Mouse (Mus musculus): ENCODE measurements around the gene 5730596B20Rik.

Gene 5730596B20Rik

DNA sequence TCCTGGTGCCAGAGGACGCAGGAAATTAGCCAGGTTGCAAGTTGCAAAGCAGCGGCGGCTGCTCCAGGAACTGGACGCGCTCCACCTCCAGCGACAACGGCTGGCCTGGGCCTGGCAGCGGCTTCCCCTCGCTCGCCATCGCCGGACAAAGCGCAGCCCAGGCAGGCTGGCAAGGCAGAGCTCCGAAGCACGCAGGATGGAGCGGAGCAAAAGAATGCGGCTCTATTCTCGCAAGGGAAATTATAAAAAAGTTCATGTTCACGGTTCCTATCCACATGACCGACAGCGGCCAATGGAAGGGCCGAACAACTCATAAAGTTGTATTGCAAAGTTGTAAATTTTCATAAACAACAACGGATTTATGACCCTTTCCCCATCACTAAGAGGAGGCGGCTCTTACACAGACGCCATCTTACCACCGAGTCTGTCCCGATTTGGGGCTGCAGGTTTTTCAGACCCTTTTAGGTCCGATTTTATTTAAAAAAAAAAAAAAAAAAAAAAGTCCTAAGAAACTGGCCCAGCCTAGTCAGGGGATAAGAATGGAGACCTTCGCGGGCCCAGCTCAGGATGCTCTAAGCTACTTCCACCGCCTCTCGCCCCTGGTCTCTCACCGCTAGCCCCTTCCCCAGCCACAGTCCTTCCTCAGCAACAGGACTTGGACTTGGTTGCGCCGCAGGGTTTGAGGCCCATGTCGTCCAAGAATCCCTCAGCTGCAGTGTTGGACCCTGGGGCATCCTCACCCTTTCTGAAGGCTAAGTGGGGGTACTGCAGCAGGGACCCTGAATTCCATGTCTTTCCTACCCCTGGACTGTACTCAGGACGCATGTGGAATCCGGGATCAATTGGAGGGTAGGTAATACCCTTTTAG lies 36.1 kb downstream of the 5730596B20Rik start, which contains the start of the genes Hoxa3 and Gm28308:
Gene Hoxa3, minus strand, starts transcription at position 218 of the 868 bp plus-strand sequence.
Gene Gm28308, minus strand, starts transcription at position 221 of the 868 bp plus-strand sequence.
- DNase-seq (ENCODE audit: low spot score): peak; percentile 73

DNA sequence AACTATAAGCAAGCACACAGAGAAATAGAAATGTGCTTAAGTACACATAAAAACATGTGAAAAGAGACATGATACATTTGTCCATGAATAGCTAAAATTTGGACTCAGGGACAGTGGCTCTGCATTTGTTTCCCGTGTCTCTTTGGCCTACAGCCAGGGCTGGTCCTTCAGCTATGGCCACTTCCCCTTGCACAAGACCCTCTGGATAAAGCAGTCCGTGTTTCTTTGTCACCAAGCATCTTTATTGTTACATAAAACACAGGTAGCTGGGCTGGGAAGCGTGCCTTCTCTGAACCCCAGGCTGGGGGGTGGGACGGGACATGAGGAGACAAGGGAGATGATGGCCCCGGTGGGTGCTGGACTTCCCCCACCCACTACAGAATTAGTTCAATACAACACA lies 37.0 kb downstream of the 5730596B20Rik start:
- no peak for DNase-seq (ENCODE audit: low spot score)

DNA sequence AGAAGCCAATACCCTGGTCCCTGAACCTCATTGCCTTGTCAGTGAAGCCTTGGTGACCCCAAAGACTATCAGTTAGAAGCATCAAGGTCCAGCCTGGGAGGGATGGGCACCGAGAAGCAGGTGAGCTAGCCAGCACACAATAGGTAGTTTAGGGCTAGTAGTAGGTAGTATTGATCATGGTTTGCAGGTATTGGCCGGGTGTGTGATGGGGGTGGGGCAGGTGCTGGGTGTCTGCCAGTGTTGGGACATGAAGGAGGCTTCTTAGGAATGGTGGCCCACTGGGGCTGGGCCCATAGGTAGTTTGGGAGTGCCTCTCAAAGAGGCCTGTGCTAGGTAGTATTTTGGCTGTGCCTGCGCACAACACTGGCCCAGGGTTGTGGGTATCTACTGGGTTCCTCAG lies 37.8 kb downstream of the 5730596B20Rik start:
- DNase-seq (ENCODE audit: low spot score): no peak

DNA sequence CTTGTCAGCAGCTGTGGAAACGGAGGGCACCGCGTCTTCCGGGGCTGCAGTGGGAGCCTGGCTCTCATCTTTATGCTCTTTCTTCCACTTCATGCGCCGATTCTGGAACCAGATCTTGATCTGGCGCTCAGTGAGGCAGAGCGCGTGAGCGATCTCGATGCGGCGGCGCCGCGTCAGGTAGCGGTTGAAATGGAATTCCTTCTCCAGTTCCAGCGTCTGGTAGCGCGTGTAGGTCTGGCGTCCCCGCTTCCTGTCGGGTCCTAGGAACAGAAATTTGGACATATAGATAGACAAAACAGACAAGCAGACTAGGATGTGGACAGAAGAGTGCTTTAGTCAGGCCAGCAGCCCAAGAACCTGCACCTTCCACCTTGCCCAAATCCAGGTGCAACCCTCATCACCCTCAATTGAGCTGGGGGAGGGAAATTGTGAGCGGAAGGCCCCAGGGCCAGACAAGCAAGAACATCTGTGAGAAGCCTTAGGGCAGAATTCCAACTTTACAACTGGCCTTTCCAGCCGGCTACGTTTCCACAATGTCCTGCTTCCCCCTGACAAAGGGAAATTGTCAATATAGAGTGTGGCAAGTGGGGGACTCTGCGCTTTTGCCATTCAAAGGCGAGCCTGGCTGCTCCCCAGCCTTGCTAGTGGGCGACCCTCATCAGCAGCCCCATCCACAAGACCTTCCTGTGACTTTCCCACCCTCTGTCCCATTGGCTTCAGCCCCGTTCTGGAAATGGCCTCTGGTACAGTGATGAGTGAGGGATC lies 38.7 kb downstream of the 5730596B20Rik start:
- no peak for DNase-seq (ENCODE audit: low spot score)

DNA sequence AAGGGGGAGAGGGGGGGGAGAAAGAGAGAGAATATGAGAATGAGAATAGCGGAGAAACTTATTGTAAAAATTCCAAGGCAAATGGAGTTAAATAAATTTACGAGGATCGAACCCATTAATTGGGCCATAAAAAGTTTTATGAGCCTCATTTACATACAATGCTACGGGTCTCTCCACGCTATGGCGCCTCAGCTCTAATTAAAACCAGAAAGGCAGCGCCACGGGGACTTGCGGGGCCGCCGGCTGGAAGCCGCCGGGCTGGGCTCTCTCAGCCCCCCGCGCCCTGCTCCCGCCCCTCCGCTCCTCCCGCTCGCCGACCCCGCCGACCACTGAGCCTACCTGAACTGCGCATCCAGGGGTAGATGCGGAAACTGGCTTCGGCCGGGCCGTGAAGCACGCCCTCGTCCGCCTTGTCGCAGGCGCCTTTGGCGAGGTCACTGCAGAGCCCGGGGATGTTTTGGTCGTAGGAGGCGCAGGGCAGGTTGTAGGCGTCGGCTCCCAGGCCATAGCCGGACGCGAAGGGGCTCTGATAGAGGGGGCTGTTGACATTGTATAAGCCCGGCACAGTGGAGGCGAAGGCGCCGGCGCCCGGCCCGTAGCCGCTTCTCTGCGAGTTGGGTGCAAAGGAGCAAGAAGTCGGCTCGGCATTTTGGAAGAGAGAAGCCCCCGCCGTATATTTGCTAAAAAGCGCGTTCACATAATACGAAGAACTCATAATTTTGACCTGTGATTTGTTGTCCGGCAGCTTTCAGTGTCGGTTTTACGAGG lies 39.6 kb downstream of the 5730596B20Rik start:
- DNase-seq (ENCODE audit: low spot score): peak; percentile 47

DNA sequence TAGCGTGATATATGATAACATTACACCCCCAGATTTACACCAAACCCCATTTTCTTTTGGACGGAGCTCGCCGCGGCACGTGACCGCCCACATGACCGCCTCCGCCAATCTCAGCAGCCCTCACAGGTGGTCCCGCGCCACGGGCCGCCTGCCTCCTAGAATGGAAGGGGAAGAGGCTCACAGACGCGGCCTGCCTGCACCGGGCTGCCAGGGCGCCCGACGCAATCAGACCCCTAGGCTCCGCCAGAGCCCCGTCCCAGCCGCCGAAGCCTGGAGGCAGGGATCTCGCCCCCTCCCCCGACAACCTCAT lies 40.1 kb downstream of the 5730596B20Rik start:
- DNase-seq (ENCODE audit: low spot score): peak; percentile 90

DNA sequence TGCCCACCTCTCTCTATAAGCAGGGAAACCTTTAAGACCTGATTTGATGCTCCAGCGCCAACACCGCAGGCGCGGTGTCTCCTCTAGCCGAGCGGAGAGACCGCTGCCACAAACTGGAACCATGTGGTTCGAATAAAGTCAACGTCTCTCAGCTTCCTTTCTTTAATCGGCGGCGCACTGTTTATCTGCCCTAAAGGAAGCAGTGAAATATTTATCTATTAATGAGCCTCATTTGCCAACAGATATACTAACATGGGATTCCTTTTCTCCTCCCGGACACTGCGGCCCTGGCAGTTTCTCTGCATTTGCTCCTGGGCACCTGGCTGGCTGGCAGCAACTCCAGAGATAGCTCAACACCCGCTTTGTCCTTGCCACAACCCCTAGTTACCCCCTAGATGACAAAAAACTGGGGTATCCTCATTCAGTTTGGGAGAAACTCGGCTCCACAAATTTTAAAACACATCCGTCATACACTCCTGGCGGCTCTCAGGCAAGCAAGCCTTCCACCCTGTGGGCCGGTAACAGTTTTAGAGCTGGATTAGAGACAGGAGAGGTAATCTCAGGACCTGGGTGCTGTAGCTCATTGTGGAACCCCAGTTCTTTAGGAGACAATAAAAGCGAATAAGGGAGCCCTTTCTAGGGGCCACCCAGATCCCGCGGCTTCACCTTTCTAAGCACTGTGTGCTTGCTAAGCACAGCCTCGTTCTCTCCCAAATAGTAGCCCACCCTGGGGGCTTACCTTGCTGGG lies 40.8 kb downstream of the 5730596B20Rik start:
- peak; percentile 8 for DNase-seq (ENCODE audit: low spot score)

DNA sequence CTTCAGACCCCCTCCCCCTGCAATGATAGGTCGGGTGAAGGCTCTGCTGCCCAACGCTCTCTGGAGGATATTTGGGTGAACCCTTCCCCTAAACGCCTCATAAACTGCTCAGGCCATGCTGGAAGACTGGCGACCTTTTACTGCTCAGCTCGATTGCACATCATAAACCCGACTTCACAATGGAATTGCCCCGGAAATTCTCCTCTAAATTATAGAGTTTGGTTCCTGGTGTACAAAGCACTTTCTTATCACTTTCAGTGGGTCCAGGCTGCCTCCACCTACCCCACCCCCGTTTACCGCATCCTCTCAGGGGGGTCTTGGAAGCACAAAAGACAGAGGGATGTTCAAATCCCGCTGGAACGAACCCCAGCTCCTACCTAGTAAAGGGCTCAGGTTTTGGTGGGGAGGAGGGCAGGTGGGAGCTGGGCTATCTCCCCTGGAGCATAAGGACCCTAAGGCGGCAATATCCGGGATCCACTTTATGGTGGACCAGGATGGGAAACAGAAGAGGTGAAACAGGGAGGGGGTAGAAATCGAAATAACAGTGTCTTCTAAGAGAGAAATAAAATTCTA lies 41.4 kb downstream of the 5730596B20Rik start:
- no peak for DNase-seq (ENCODE audit: low spot score)

DNA sequence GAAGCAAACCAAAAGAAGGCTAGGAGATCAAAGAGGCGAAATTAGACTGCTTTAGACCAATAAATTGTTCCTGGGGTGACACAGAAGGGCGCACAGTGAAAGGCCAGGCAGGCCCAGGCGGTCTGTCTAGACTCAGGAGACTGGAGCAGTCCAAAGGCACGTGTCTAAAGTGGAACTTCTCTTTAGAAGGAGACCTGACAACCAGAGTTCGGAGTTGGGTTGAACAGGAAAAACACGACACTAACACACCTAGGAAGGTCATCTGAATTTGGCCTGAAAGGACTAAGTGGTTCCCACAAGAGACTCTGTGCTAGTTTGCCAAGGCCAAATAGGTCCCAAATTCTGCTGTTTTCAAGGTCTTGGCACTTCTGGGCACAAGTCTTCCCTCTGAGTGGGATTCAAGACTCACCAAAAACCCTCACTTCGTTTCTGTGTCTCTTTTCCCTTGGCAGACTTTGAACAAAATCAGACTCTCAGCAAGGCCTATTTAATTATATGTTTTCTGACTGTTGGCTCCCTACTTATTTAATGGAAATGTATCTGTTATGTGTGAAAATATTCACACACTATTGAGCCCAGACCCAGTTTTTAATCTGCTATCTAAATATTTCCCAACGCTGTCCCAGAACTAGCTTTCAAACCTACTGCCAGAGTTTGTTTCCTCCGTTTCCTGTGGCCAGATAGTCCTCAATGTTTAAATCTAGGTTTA lies 42.1 kb downstream of the 5730596B20Rik start:
- DNase-seq (ENCODE audit: low spot score): no peak

DNA sequence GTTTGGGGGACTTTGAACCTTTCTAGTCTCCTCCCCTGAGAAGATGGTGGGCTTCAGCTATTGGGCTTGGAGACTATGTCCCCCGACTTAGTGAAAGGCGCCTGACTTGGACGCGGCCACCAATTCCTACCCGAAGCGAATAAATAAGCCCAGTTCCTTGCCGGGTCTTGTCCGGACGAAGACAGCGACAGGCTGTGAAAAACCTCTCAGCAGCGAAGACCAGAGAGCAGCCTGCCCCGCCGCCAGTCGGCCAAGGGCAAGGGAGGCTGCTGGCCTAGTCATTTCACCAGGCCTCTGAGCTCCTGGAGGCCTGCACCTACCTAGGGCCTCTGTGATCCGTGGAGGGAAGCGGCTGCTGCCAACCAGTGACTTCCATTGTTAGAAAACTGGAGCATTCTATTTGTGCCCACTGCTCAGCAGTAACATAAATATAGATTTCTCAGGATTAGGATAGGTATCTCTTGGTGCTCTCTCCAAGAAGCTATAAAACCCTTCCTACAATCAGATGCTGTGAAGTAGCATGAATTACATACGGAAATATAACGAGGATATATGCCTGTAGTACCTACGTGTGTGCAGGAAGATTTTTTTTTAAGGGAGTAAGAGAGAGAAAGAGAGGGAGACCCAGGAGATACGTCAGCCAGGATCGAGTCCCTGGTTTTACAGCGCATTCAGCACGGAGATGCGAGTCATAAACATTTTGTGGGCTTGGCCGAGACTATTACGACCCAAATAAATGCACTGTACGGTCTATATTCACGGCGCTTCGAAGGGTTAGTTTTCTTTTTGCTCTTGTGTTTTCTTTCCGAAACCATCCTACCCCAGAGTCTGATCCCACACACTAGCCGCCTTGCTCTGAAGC lies 42.9 kb downstream of the 5730596B20Rik start:
- peak; percentile 33 for DNase-seq (ENCODE audit: low spot score)

DNA sequence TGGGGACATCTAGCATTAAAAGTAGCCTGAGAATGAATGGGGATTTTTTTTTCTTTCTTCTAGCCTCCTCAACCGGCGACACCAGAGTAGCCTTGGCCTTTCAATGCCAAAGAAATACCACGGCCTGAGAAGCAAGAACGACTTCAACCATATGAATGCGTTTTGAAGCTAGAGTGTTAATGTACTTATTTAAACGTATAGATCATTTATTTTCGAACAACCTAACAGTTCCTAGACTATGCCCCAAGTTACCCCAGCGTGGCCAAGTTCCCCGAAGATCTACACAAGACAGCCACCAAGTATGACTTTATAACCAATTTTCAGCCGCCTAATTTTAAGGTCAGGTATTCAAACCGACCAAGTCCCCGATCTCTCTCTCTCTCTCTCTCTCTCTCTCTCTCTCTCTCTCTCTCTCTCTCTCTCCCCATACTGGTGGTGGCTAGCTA lies 43.6 kb downstream of the 5730596B20Rik start:
- DNase-seq (ENCODE audit: low spot score): no peak

DNA sequence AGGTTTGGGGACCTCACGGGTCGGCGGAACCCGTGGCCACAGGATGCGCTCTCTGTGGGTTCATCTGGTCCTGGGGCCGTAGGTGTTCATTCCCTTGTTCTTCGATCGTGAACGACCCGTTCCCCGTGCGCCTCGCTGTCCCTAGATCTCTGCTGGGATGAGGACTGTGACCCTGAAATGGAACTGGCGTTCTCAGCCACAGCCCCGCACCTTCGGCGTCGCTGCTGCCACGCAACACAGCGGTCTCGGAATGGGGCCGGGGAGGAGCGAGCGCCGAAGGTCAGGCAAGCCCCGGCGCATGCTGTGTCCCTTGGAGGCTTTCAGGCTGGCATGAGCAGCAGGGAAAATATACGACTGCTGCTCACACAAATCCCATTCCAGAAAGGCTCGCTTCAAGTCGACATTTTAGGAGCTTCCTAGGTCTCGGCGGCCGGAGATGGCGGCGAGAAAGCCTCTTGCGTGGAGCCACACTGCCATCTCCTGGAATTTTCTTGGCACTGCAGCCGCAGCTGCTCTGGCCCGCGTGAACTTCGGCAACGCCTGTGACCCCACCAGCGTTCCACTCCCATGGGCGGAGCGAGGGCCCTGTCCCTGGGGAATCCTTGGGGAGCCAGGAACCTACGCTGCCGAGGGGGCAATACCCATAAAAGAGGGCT lies 44.2 kb downstream of the 5730596B20Rik start, which contains the start of gene Hoxa7:
Gene Hoxa7, minus strand, starts transcription at position 518 of the 656 bp plus-strand sequence.
- DNase-seq (ENCODE audit: low spot score): peak; percentile 94

DNA sequence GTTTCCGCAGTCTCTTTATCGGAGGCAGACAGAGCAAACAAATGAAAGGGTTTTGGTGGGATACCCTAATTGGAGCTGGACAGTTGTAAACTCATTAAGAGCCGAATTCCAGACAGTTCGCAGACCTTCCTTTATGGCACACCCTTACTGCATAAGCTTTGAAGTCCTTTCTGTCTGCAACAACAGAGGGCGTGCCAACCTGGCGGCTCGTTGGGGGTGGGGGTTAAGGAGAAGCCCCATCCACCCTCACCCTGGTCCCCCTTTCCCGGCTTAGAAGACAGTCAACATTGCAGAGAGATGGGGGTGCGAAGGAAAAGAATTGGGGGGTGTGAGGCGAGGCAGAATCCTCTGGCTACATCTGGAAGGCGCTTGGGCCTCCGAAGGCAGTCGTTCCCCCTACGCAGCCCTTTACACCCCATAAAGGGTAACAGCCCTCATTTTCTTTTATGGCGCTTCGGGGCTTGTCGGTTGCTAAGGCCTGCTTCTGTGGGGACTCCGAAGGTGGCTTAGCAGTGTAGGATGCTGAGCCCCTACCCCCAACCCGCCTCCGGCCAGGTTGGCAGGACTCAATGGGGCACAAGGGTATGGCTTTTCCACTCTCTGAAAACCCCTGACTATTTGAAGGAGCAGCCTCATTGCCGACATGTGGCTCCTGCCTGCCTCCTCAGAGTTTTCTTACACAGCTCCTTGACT lies 44.8 kb downstream of the 5730596B20Rik start:
- DNase-seq (ENCODE audit: low spot score): peak; percentile 62

DNA sequence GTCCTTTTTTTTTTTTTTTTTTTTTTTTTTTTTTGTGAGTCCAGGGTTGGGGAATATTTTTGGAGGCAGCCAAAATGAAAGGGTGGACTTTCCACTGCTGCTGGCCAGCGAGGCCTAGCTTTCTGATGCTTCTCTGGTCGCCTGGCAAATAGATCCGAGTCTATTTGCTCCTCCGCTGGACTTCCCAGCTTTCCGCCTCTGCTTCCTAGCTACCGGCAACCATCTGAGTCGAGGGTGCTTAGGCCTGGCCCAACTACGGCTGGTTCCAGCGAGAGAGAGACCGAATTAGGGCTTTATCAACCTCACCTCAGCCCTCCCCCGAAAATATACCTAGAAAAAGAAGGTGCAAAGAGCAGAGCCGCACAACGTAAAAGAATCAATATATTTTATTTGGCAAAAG lies 45.4 kb downstream of the 5730596B20Rik start:
- no peak for DNase-seq (ENCODE audit: low spot score)

DNA sequence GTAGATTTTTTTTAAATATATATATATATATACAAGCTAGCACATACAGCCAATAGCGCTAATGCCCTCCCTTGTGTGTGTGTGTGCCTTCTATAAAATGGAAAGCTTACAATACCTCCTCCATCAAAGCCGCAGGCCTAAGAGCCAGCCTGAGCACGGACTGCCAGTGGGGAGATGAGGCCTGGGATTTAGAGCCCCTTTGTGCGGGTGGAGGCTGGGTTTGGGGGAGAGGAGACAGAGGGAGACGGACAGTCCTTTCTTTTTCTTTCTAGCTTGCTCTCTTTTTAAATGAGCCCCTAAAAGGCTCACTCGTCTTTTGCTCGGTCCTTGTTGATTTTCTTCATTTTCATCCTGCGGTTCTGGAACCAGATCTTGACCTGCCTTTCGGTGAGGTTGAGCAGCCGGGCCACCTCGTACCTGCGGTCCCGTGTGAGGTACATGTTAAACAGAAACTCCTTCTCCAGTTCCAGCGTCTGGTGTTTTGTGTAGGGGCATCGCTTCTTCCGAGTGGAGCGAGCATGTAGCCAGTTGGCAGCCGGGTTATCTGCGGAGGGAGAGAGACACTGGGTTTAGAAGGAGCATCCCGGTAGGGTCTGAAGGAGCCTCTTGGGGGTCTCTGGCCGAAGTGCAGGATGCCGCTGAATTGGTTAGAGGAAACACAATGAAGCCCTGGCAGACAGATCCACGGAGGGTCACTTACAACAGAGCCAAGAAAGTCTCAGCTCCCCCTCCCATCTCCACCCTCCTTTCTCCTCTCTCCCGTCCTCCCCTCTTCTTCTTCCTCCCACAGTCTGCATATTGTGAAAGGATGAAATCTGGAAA lies 46.9 kb downstream of the 5730596B20Rik start:
- DNase-seq (ENCODE audit: low spot score): no peak

DNA sequence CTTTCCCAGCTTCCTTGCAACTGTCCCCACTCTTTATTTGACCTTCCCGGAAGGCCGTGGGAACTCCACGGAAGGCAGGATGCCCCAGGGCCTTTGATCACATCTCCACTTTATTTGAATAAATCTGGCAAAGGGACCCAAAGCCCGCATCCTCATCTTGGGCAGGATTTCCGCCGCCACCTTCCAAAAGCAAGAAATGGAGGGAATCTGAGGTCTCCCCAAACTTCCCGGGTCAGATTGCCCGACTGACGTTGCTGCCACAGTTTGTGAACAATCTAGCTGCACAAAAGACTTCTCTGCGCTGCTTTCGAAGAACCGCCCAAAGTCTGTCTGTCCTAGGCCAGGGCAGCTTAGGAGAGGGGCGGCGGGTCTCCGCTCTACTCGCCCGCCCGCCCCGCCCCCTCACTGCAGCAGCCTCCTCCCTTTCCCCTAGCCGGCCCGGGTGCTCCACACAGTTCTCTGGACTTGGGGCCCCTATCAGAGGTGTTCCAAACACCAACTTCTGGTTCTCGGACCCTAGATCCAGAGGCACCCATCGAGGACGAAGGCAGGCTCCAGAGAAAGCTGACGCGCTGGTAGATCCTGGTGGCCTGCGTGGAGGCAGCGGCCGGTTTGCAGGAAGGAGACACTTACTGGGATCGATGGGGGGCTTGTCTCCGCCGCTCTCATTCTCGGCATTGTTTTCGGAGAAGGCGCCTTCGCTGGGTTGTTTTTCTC lies 47.8 kb downstream of the 5730596B20Rik start:
- DNase-seq (ENCODE audit: low spot score): no peak

Data from urinary bladder, postnatal 14 days (tissue).